Mouse (Mus musculus): Measurements from ENCODE around the gene Bmper. TPM values are rescaled to one million over a fixed set of nuclear protein-coding genes. Genes with fewer than 3 reads are reported as not detected.

Bmper gene
- polyA plus RNA-seq, 1 experiment from 2014 or later = 10.8 TPM

- no peak overlapping the region for H3K27ac ChIP-seq (replicated peaks; ENCODE audit: low read depth, low read length)
- no peak overlapping the region for H3K4me3 ChIP-seq (ENCODE audit: low read depth, low read length)
- ATAC-seq (replicated peaks; ENCODE audit: insufficient number of reproducible peaks, low FRiP score, low TSS enrichment, low read depth) = no peak
- peaks cover 2% of the 10 kb centered on the region; the same call in 1 of the 2 replicates for H3K27me3 ChIP-seq (ENCODE audit: control insufficient read depth, insufficient read depth, low read length)
- no peak for DNase-seq (ENCODE audit: low spot score)
- H3K36me3 ChIP-seq (replicated peaks; ENCODE audit: control insufficient read depth, insufficient read depth, low read depth, low read length) = no peaks in the 10 kb centered on the region
- 63% methylated on average over 3 of the region's 3 CpGs for WGBS
- H3K9me3 ChIP-seq (replicated peaks; ENCODE audit: control insufficient read depth, low read length) = no peaks in the 10 kb centered on the region
- no peak overlapping the region for H3K9ac ChIP-seq (replicated peaks; ENCODE audit: low read length)
- H3K4me2 ChIP-seq (ENCODE audit: low read depth, low read length) = no peak overlapping the region
- no peaks in the 10 kb centered on the region for H3K4me1 ChIP-seq (ENCODE audit: control insufficient read depth, insufficient read depth, low read length)
These were observed 3.1 kb upstream of the Bmper start for GRCm38 (mm10) chr9:23219754-23220153.

GRCm38 (mm10) chr9:23221976-23222375 lies 900 bp upstream of the Bmper start:
- H3K27ac ChIP-seq (replicated peaks; ENCODE audit: low read depth, low read length) = no peak overlapping the region
- ATAC-seq (replicated peaks; ENCODE audit: insufficient number of reproducible peaks, low FRiP score, low TSS enrichment, low read depth) = no peak

GRCm38 (mm10) chr9:23222492-23222840 lies 410 bp upstream of the Bmper start:
- H3K4me3 ChIP-seq (ENCODE audit: low read depth, low read length) = peak overlapping the region; percentile 54
- H3K27ac ChIP-seq (replicated peaks; ENCODE audit: low read depth, low read length) = peak overlapping the region; percentile 5; the same call in 1 of the 2 replicates
- no peaks in the 10 kb centered on the region for H3K4me1 ChIP-seq (ENCODE audit: control insufficient read depth, insufficient read depth, low read length)
- ATAC-seq (replicated peaks; ENCODE audit: insufficient number of reproducible peaks, low FRiP score, low TSS enrichment, low read depth) = peak; percentile 48
- H3K4me2 ChIP-seq (ENCODE audit: low read depth, low read length) = peak overlapping the region; percentile 97
- peak overlapping the region; percentile 59 for H3K9ac ChIP-seq (replicated peaks; ENCODE audit: low read length)
- 0% methylated on average over 26 of the region's 26 CpGs for WGBS
- peak; percentile 64 for DNase-seq (ENCODE audit: low spot score)
- no peaks in the 10 kb centered on the region for H3K9me3 ChIP-seq (replicated peaks; ENCODE audit: control insufficient read depth, low read length)
- peaks cover 4% of the 10 kb centered on the region; the same call in 1 of the 2 replicates for H3K27me3 ChIP-seq (ENCODE audit: control insufficient read depth, insufficient read depth, low read length)
- no peaks in the 10 kb centered on the region for H3K36me3 ChIP-seq (replicated peaks; ENCODE audit: control insufficient read depth, insufficient read depth, low read depth, low read length)

More at GRCm38 (mm10) chr9:23221976-23222375, 900 bp upstream of the Bmper start:
- H3K27me3 ChIP-seq (ENCODE audit: control insufficient read depth, insufficient read depth, low read length) = peaks cover 4% of the 10 kb centered on the region; the same call in 1 of the 2 replicates
- H3K4me3 ChIP-seq (ENCODE audit: low read depth, low read length) = peak overlapping the region; percentile 54
- 9% methylated on average over 5 of the region's 5 CpGs for WGBS
- H3K9me3 ChIP-seq (replicated peaks; ENCODE audit: control insufficient read depth, low read length) = no peaks in the 10 kb centered on the region
- H3K9ac ChIP-seq (replicated peaks; ENCODE audit: low read length) = no peak overlapping the region; the same call in 1 of the 2 replicates
- peak overlapping the region; percentile 97 for H3K4me2 ChIP-seq (ENCODE audit: low read depth, low read length)
- H3K4me1 ChIP-seq (ENCODE audit: control insufficient read depth, insufficient read depth, low read length) = no peaks in the 10 kb centered on the region
- no peak for DNase-seq (ENCODE audit: low spot score)
- H3K36me3 ChIP-seq (replicated peaks; ENCODE audit: control insufficient read depth, insufficient read depth, low read depth, low read length) = no peaks in the 10 kb centered on the region

GRCm38 (mm10) chr9:23223549-23224077 lies 737 bp downstream of the Bmper start:
- Histone ChIP-seq H3K4me3 (ENCODE audit: low read depth, low read length) (peak overlapping the region; percentile 54), H3K4me1 (ENCODE audit: control insufficient read depth, insufficient read depth, low read length) (no peaks in the 10 kb centered on the region), H3K9ac (replicated peaks; ENCODE audit: low read length) (peak overlapping the region; percentile 59), H3K27ac (replicated peaks; ENCODE audit: low read depth, low read length) (no peak overlapping the region), H3K36me3 (replicated peaks; ENCODE audit: control insufficient read depth, insufficient read depth, low read depth, low read length) (no peaks in the 10 kb centered on the region), H3K4me2 (ENCODE audit: low read depth, low read length) (peak overlapping the region; percentile 97), H3K9me3 (replicated peaks; ENCODE audit: control insufficient read depth, low read length) (no peaks in the 10 kb centered on the region), H3K27me3 (ENCODE audit: control insufficient read depth, insufficient read depth, low read length) (peaks cover 4% of the 10 kb centered on the region; the same call in 1 of the 2 replicates)
- DNase-seq (ENCODE audit: low spot score) (no peak), ATAC-seq (replicated peaks; ENCODE audit: insufficient number of reproducible peaks, low FRiP score, low TSS enrichment, low read depth) (0 out of 2 replicates have a peak, but pooled peaks have one; percentile 16)
- under 1% methylated on average over 28 of the region's 29 CpGs for WGBS

- Histone ChIP-seq H3K36me3 (replicated peaks; ENCODE audit: control insufficient read depth, insufficient read depth, low read depth, low read length) (no peaks in the 10 kb centered on the region), H3K27me3 (ENCODE audit: control insufficient read depth, insufficient read depth, low read length) (no peaks in the 10 kb centered on the region), H3K27ac (replicated peaks; ENCODE audit: low read depth, low read length) (no peak overlapping the region), H3K4me1 (ENCODE audit: control insufficient read depth, insufficient read depth, low read length) (no peaks in the 10 kb centered on the region), H3K9me3 (replicated peaks; ENCODE audit: control insufficient read depth, low read length) (no peaks in the 10 kb centered on the region), H3K4me2 (ENCODE audit: low read depth, low read length) (no peak overlapping the region), H3K9ac (replicated peaks; ENCODE audit: low read length) (no peak overlapping the region), H3K4me3 (ENCODE audit: low read depth, low read length) (no peak overlapping the region)
- no peak for ATAC-seq (replicated peaks; ENCODE audit: insufficient number of reproducible peaks, low FRiP score, low TSS enrichment, low read depth)
- no peak for DNase-seq (ENCODE audit: low spot score)
- 66% methylated on average over 8 of the region's 8 CpGs for whole genome bisulfite sequencing
These were observed 10.7 kb downstream of the Bmper start for GRCm38 (mm10) chr9:23233464-23234121.

- Histone ChIP-seq H3K27ac (replicated peaks; ENCODE audit: low read depth, low read length) (no peak overlapping the region), H3K4me2 (ENCODE audit: low read depth, low read length) (no peak overlapping the region), H3K36me3 (replicated peaks; ENCODE audit: control insufficient read depth, insufficient read depth, low read depth, low read length) (no peaks in the 10 kb centered on the region), H3K4me3 (ENCODE audit: low read depth, low read length) (no peak overlapping the region), H3K27me3 (ENCODE audit: control insufficient read depth, insufficient read depth, low read length) (no peaks in the 10 kb centered on the region), H3K4me1 (ENCODE audit: control insufficient read depth, insufficient read depth, low read length) (no peaks in the 10 kb centered on the region), H3K9ac (replicated peaks; ENCODE audit: low read length) (no peak overlapping the region), H3K9me3 (replicated peaks; ENCODE audit: control insufficient read depth, low read length) (no peaks in the 10 kb centered on the region)
- ATAC-seq (replicated peaks; ENCODE audit: insufficient number of reproducible peaks, low FRiP score, low TSS enrichment, low read depth) (no peak), DNase-seq (ENCODE audit: low spot score) (no peak)
- WGBS = 52% methylated on average over 6 of the region's 6 CpGs
These were observed 12.6 kb downstream of the Bmper start for GRCm38 (mm10) chr9:23235368-23236002.

GRCm38 (mm10) chr9:23236635-23237279 lies 13.9 kb downstream of the Bmper start:
- Histone ChIP-seq H3K36me3 (replicated peaks; ENCODE audit: control insufficient read depth, insufficient read depth, low read depth, low read length) (no peaks in the 10 kb centered on the region), H3K9me3 (replicated peaks; ENCODE audit: control insufficient read depth, low read length) (no peaks in the 10 kb centered on the region), H3K27me3 (ENCODE audit: control insufficient read depth, insufficient read depth, low read length) (no peaks in the 10 kb centered on the region), H3K4me2 (ENCODE audit: low read depth, low read length) (no peak overlapping the region), H3K27ac (replicated peaks; ENCODE audit: low read depth, low read length) (no peak overlapping the region), H3K9ac (replicated peaks; ENCODE audit: low read length) (no peak overlapping the region), H3K4me1 (ENCODE audit: control insufficient read depth, insufficient read depth, low read length) (no peaks in the 10 kb centered on the region), H3K4me3 (ENCODE audit: low read depth, low read length) (no peak overlapping the region)
- 63% methylated on average over 6 of the region's 6 CpGs for WGBS
- ATAC-seq (replicated peaks; ENCODE audit: insufficient number of reproducible peaks, low FRiP score, low TSS enrichment, low read depth) (no peak; the same call in 1 of the 2 replicates), DNase-seq (ENCODE audit: low spot score) (no peak)
